Mouse (Mus musculus) heart, postnatal 0 days (tissue): ENCODE measurements around the gene Lnx2.

Experiments
- CTCF ChIP-seq: IDR thresholded peaks from 2 replicates; pipeline ENCODE4 v1.5.1; 2016; ENCODE audit warnings: antibody characterized with exemption, control low read depth, low read depth
- EP300 ChIP-seq: IDR thresholded peaks from 2 replicates; pipeline ENCODE4 v1.6.1; 2016; ENCODE audit warnings: antibody characterized with exemption, low read depth

DNA sequence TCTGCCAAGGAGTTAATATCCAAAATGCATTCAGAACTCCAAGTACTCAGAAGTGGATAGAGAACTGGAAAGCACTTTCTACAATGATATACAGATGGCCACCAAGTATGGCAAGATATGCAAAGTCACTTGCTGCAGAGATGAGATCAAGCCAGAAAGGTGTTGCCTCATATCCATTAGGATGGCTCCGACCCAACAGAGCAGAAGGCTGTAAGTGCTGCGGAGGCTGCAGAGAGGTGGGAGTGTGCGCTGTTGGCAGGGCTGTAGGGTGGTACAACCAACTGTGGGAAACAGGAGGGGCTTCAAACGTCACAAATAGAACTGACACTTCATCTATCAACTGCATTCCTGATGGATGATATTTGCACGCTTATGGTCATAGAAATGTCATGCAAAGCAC is 7.5 kb downstream of the Lnx2 start:
- TF ChIP-seq CTCF (no peak), EP300 (no peak)
